Mouse (Mus musculus) A20 (cell line): ENCODE measurements around the gene Ptprr.
A peak's percentile ranks its signal among the peaks of the same experiment; 100 is the strongest.

ENCODE experiments used
- DNase-seq: peaks from one replicate; pipeline ENCODE4 v3.0.0-alpha.2; 2011; ENCODE audit warnings: low read depth, low spot score

Ptprr gene

GRCm38 (mm10) chr10:116266561-116267433 is 248.8 kb downstream of the Ptprr start:
- no peak for DNase-seq

DNA sequence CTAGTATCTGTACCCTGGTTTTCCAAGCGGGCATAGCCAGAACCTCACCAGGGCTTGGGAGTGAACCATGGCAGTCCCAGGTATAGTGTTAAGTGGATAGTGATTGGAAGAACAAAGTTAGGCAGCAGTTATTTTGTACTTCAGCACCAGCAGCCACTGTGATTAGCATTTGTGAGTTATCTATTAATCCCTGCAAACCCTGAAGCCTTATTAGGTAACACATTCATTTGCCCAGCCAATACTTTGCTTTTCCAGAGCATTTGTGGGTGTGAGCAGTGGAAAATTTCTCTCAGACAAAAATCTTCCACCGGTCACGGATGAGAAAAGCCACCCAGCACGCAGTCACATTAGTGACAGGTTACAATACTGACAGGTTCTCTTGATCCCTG is 249.4 kb downstream of the Ptprr start:
- DNase-seq, result no peak

- no peak for DNase-seq
Observed at GRCm38 (mm10) chr10:116268343-116268742, 250.3 kb downstream of the Ptprr start.

DNA sequence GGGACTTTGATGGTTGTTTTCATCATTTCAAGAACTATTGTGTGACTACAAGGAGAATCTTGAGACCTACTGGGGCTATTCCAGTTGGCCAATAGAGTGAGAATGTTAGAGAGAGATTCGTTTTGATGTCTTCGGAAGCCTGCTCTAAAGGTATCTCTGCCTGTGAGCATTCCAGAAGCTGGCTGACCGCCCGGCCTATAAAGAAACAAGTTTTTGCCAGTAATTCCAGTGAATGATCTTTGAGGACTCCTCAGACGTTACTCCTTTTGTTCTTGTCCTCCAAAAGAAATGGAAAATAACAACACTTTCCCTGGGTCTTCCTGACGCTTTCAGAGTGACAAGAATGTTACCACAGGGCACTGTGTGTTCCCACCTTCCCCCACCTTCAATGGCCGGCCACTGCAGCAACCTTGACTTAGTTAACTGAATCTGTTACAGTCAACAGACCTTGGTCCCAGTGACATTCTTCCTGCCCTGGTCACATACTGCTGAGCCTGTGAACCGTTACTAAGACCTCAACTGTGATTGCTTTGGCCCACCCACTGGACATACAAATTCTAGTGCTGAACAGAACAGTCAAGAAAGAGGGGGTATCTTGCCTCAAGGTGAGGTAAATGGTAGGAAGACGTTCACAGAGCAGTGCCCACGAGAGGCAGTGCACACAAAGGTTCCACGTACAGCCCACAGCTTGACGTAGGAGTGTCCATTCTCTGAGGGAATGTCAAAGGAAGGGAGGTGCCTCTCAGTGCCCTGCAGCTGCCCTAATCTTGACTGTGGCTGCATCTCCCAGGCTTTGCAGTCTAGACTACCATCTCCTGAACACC is 252.8 kb downstream of the Ptprr start:
- DNase-seq, result no peak

DNA sequence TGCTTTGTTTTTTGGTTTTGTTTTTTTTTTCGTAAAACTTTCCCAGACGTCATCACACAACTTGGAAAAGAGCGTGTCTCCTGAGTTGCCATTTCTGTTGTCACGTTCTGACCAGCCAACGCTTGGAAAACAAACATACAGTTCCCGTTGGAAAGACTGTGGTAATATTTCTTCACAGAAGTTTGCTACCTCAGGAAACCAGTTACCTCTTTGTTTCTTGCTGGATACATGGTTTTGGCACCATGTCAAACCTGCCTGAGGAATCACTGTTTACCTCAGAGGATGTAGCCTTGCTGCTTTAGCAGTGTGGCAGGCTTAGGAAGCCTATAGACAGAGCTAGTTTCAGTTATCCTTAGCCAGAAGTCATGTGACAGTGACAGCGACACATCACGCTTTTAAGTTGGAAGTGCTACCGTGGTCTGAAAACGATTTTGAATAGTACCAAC is 253.5 kb downstream of the Ptprr start:
- no peak for DNase-seq

DNA sequence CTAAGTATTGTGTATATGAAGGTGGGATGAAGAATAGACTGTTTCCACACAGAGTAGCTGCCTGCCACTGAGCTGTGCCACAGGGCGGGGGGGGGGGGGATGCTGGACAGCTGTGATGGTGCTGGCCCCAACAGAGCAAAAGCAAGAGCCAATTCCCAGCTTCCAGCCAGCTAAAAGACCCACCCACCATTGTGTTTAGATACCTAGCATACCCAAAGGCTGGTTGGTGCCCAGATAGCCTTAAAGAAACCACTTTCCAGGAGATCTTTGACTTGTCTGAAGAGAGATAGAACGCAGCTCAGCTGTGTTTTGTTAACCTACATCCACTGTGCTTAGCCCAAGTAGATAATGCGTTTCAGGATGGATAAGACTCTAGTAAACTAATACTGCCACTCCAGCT is 254.1 kb downstream of the Ptprr start:
- no peak for DNase-seq

- no peak for DNase-seq
Observed at GRCm38 (mm10) chr10:116275280-116275679, 257.3 kb downstream of the Ptprr start, which contains the start of gene Ptprb. TSS of gene Ptprb (plus strand) at chr10:116275523.

GRCm38 (mm10) chr10:116286697-116287344 is 268.8 kb downstream of the Ptprr start:
- DNase-seq, result no peak

- no peak for DNase-seq
Observed at GRCm38 (mm10) chr10:116288130-116288529, 270.1 kb downstream of the Ptprr start.

GRCm38 (mm10) chr10:116290483-116290882 is 272.5 kb downstream of the Ptprr start:
- DNase-seq, result peak; percentile 20

- no peak for DNase-seq
Observed at GRCm38 (mm10) chr10:116291153-116291755, 273.2 kb downstream of the Ptprr start.

GRCm38 (mm10) chr10:116296439-116296838 is 278.4 kb downstream of the Ptprr start:
- no peak for DNase-seq

DNA sequence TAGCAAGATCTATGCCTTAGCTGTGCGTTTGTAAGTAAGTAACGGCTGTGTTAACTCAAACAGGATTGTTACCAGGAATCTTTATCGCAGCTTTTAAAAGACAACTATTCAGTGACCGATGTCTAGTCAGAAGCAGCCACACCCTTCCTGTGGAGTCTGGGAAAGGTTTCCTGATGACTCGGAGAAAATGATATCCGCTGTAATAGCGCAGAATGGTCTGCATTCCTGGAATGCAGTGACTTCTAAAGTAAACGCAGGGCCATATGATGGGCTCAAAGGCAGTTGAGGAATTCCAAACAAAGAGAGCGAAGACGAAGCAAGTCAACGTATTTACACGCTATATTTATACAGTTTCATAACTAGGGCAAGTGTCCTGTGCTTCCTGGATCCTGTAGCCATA is 279.8 kb downstream of the Ptprr start:
- no peak for DNase-seq

- DNase-seq, result no peak
Observed at GRCm38 (mm10) chr10:116300824-116301223, 282.8 kb downstream of the Ptprr start.

GRCm38 (mm10) chr10:116301258-116301657 is 283.2 kb downstream of the Ptprr start:
- DNase-seq, result no peak

DNA sequence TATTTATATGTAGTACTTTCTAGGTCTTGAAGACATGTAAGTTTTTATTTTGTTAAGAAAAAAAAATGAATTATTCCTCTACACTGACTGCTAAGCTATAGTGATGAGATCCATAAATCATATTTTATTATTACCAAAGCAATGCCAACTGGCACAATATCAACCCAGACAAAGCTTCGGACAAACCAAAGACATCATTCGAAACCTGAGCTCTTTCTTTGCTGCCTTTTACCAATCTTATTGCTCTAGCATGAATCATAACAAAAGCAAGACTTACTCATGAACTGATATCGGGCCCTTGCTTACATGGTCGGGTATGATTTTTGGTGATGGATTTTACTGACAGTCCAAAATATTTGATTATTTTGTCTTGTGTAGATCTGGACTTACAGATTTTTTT is 286.3 kb downstream of the Ptprr start:
- DNase-seq, result no peak

GRCm38 (mm10) chr10:116309460-116309859 is 291.4 kb downstream of the Ptprr start:
- no peak for DNase-seq

DNA sequence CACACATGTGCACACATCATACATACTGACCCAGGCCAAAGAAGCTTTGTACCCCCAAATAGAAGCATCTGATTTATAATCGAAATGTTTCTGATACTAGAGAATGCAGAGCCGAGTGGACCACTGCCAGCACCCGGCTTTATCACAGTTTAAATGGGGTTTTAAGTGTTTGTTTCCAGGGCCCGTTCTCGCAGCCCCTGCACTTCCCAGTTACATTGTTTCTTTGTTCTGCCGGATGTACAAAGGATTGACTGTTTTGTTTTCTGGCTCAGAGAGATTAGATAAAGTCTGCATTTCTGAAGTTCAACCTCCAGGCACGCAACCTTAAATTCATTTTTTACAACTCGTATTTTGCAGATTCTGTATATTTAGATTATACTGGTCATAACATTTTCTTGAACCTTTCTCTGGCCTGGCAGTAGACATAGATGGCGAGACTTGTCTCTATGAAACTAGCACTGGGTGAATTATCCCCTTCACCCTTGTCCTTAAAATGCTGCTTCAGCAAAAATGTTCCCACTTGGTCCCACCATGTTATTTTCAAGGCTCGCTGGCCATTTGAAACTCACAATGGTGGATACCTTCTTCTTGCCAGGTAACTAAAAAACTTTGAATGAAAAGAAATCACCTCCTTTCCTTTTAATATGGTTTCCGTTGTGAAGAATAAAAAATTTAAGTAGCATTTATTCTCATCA is 292.6 kb downstream of the Ptprr start:
- DNase-seq, result no peak

- peak; percentile 67 for DNase-seq
Observed at GRCm38 (mm10) chr10:116319246-116319645, 301.2 kb downstream of the Ptprr start.
